Mouse (Mus musculus) stomach, embryonic 16.5 days (tissue): ENCODE data around the gene Syndig1. TPM values are rescaled to one million over a fixed set of nuclear protein-coding genes. Genes with fewer than 3 reads are reported as not detected.

Experiments used
- ATAC-seq: fragments of 200-750 bp; cut with Nextera tagmentation; 2 replicates; pipeline ENCODE4 v1.8.0; 2017; ENCODE audit warnings: moderate number of reproducible peaks, moderate TSS enrichment; ENCODE audit not compliant: insufficient read depth, low FRiP score
- H3K27ac ChIP-seq: fragments of 300-500 bp; sonication (generic); 2 replicates; pipeline ENCODE4 v1.5.1; 2014; ENCODE audit warnings: low read length
- H3K27me3 ChIP-seq: fragments of 300-500 bp; sonication (generic); 2 replicates; pipeline ENCODE4 v1.6.1; 2014; ENCODE audit warnings: low read length, control low read depth, mixed read lengths; ENCODE audit not compliant: control insufficient read depth, insufficient read depth
- H3K36me3 ChIP-seq: fragments of 300-500 bp; sonication (generic); 2 replicates; pipeline ENCODE4 v1.6.1; 2014; ENCODE audit warnings: low read length; ENCODE audit not compliant: control insufficient read depth, insufficient read depth
- H3K4me1 ChIP-seq: fragments of 300-500 bp; sonication (generic); 2 replicates; pipeline ENCODE4 v1.6.1; 2014; ENCODE audit warnings: low read length, control low read depth, mixed read lengths; ENCODE audit not compliant: control insufficient read depth, insufficient read depth
- H3K4me2 ChIP-seq: fragments of 300-500 bp; sonication (generic); 2 replicates; pipeline ENCODE4 v1.6.1; 2014; ENCODE audit warnings: low read depth, low read length, mixed read lengths
- H3K4me3 ChIP-seq: fragments of 300-500 bp; sonication (generic); replicated peaks from 2 replicates; pipeline ENCODE4 v1.5.1; 2014; ENCODE audit warnings: mild to moderate bottlenecking, low read length
- H3K9ac ChIP-seq: fragments of 300-500 bp; sonication (generic); 2 replicates; pipeline ENCODE4 v1.6.1; 2014; ENCODE audit warnings: low read length
- H3K9me3 ChIP-seq: fragments of 300-500 bp; sonication (generic); replicated peaks from 2 replicates; pipeline ENCODE4 v1.6.1; 2016; ENCODE audit warnings: low read length, control low read depth; ENCODE audit not compliant: control insufficient read depth
- WGBS: fragments of 180-500 bp; shearing (Covaris S2); extraction: QIAGEN DNeasy Blood & Tissue Kit; methylation state at CpG from one replicate; pipeline ENCODE4 v1.1.7; 2014; 5-methylcytosine and 5-hydroxymethylcytosine counted together
- polyA plus RNA-seq: library from polyadenylated mRNA; unstranded; fragments of >200 nt; fragmentation: Nextera tagmentation; extraction: Ambion mirVana; gene quantifications from 2 replicates; pipeline ENCODE4 v1.2.1, GENCODE M21; 2015

The Syndig1 gene
- polyA plus RNA-seq, 1 experiment from 2014 or later: 12.1 TPM

DNA sequence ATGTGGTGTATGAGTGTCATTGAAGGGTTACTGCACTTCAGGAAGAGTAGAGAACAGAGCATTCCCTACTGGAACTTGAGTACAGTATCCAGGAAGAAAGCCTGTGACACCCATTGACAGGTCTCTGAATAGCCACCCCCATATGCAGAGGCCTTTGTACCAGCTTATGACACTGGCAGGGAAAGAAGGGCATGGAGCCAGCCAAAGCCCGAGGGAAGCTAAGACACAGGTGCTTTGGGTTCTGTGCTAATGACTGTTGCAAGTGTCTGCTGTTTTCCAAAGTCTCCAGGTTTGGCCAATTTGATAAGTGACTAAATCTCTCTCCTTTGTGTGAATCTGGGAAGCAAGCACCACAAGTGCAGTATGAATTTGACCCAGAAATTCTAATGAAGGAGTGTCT lies 71.6 kb downstream of the Syndig1 start:
- no peak for ATAC-seq
- Histone ChIP-seq H3K9me3 (no peaks in the 10 kb centered on the region), H3K36me3 (no peaks in the 10 kb centered on the region), H3K9ac (no peak overlapping the region), H3K4me2 (no peak overlapping the region), H3K27ac (no peak overlapping the region), H3K4me1 (no peaks in the 10 kb centered on the region), H3K27me3 (no peaks in the 10 kb centered on the region), H3K4me3 (no peak overlapping the region)
- WGBS: 84% methylated on average over 1 of the region's 1 CpGs

DNA sequence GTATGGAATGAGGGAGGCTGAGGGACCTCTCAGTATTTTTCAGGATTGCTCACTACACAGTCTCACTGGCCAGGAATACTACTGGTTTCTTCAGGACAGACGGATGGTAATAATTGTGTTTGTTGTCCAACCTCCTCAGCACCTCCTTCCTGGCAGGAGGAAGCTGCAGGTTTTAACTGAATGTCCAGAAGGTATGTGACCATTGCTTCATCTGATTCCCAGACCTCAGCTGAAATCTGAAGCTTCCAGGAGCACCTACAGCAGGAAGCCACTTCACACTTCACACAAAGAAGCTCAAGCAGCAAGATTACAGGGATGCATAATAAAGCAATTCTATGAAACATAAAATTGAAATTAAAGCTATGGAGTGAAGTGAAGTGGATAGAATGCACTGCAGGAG lies 75.4 kb downstream of the Syndig1 start:
- 95% methylated on average over 1 of the region's 1 CpGs for WGBS
- Histone ChIP-seq H3K9me3 (no peaks in the 10 kb centered on the region), H3K27me3 (no peaks in the 10 kb centered on the region), H3K4me2 (no peak overlapping the region), H3K4me1 (no peaks in the 10 kb centered on the region), H3K9ac (no peak overlapping the region), H3K4me3 (no peak overlapping the region), H3K36me3 (no peaks in the 10 kb centered on the region), H3K27ac (no peak overlapping the region)
- ATAC-seq: no peak

DNA sequence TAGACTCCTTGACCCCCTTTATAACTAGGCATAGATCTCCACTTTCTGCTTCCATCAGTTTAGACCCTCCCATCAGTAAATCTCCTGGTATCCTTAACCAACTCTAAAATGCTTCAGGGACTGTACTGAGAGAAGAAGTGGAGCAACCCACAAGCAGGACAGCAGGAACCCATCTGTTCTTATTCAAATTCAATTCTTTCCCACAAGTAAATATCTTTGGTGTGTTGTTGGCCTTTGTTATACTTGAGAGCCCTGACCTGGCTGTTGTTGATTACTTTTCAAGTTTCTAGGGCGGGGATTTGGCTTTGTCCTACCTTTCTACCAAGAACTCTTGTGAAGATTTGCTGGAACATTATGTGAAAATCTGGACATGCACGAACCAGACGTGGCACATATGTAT lies 77.7 kb downstream of the Syndig1 start:
- no peaks in the 10 kb centered on the region for H3K27me3 ChIP-seq
- H3K4me1 ChIP-seq: no peaks in the 10 kb centered on the region
- WGBS: 80% methylated on average over 3 of the region's 3 CpGs
- no peak overlapping the region for H3K4me2 ChIP-seq
- ATAC-seq: no peak
- no peak overlapping the region for H3K4me3 ChIP-seq
- H3K9ac ChIP-seq: no peak overlapping the region
- H3K36me3 ChIP-seq: no peaks in the 10 kb centered on the region
- no peak overlapping the region for H3K27ac ChIP-seq
- no peaks in the 10 kb centered on the region for H3K9me3 ChIP-seq

DNA sequence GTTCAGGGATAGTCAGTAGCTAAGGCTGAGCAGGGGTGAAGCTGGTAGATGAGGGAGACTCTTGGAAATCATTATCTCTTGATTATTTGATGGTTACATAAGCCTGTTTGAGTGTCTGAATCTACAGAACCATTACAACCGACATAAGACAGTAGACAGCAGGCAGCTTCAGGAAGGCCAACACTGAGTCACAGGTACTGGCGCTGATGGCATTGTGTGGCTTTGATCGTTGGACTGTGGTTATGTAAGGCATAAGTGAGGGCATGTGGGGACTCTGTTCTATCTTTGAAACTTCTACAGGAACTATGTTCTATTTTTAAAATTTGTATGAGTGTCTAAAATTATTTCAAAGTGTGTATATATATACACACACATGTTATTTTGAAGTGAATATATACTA lies 88.2 kb downstream of the Syndig1 start:
- H3K36me3 ChIP-seq: no peaks in the 10 kb centered on the region
- no peak overlapping the region for H3K4me2 ChIP-seq
- no peaks in the 10 kb centered on the region for H3K9me3 ChIP-seq
- ATAC-seq: no peak
- no peaks in the 10 kb centered on the region for H3K27me3 ChIP-seq
- H3K4me1 ChIP-seq: no peaks in the 10 kb centered on the region
- no peak overlapping the region for H3K9ac ChIP-seq
- no peak overlapping the region for H3K27ac ChIP-seq
- H3K4me3 ChIP-seq: no peak overlapping the region
- WGBS: 82% methylated on average over 3 of the region's 3 CpGs

DNA sequence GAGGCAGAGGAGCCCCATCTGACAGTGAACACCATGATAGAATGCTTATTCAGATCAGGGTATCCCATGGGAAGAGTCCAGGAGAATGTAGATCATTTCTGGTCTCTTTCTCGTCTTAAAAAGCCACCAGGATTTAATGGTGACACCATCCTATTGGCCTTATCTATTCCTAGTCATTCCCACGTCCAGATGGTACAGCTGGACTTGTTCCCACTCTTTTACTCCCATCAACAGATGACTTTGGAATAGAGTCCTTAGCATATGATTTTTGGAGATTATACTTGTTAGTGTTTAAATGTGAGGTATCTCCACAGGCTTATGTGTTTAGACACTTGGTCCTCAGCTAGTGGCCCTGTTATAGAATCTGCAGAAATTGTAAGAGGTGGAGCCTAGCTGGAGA lies 94.5 kb downstream of the Syndig1 start:
- no peak overlapping the region for H3K27ac ChIP-seq
- no peaks in the 10 kb centered on the region for H3K36me3 ChIP-seq
- no peaks in the 10 kb centered on the region for H3K27me3 ChIP-seq
- no peak overlapping the region for H3K4me3 ChIP-seq
- no peak overlapping the region for H3K9ac ChIP-seq
- ATAC-seq: no peak
- no peaks in the 10 kb centered on the region for H3K4me1 ChIP-seq
- 65% methylated on average over 2 of the region's 2 CpGs for WGBS
- no peak overlapping the region for H3K4me2 ChIP-seq
- H3K9me3 ChIP-seq: no peaks in the 10 kb centered on the region

DNA sequence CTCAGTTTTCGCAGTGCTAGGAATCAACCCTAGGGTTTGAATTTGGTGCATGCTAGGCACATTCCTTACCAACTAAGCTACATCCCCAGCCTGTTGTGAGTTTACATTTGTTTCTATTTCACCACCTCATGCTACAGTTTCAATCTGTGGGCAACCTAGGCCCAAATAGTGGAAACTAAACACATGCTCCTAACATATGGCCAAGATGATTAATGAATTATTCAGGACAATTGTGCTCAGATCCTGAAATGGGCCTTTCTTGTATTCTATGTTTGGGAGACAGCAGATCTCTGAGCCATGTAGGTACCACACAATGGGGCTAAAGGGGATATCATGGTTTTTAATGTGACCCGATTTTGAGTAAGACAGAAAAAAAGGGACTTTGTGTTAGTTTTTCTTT lies 96.9 kb downstream of the Syndig1 start:
- Histone ChIP-seq H3K36me3 (no peaks in the 10 kb centered on the region), H3K4me3 (no peak overlapping the region), H3K9me3 (no peaks in the 10 kb centered on the region), H3K4me2 (no peak overlapping the region), H3K9ac (no peak overlapping the region), H3K4me1 (no peaks in the 10 kb centered on the region), H3K27ac (no peak overlapping the region), H3K27me3 (no peaks in the 10 kb centered on the region)
- ATAC-seq: no peak
- WGBS: 80% methylated on average over 2 of the region's 2 CpGs

DNA sequence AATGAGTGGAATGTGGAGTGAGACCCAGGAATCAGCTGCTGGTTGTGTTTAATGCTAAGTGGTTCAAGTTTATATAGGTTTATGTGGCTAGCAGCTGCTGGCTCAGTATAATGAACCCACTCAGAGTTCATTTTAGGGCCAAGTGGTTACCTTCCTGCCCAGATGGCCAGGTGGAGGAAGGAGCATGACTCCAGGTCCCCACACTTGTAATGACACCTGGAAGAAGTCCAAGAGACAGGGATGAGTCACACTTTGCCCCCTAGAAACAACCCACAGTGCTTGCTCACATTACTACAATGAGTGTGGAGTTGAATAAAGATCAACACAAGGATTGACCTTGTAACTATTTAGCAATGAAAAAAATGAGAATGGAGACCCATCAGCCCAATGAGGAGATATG lies 98.0 kb downstream of the Syndig1 start:
- Histone ChIP-seq H3K27ac (no peak overlapping the region), H3K4me1 (no peaks in the 10 kb centered on the region), H3K4me3 (no peak overlapping the region), H3K4me2 (no peak overlapping the region), H3K9me3 (no peaks in the 10 kb centered on the region), H3K36me3 (no peaks in the 10 kb centered on the region), H3K27me3 (no peaks in the 10 kb centered on the region), H3K9ac (no peak overlapping the region)
- no peak for ATAC-seq

DNA sequence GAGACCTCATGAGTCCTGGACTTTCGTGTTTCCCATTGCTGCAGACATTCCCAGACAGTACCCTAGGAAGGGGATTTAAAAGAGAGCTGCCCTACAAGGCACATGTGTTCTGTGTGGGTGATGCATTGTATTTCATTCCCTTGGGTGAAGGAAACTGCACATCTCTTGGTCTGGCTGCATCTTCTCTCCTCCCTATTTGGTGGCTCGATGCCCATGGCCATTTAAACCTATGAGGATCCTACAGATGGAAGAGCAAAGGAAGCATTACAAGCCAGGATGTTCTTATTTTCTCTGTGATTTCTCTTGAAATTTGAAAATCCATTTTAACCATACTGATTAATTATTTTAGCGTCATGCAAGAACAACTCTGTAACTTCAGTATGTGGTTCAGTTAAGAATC lies 98.5 kb downstream of the Syndig1 start:
- H3K9me3 ChIP-seq: no peaks in the 10 kb centered on the region
- no peak overlapping the region for H3K4me2 ChIP-seq
- no peaks in the 10 kb centered on the region for H3K27me3 ChIP-seq
- H3K9ac ChIP-seq: no peak overlapping the region
- 81% methylated on average over 3 of the region's 3 CpGs for WGBS
- no peak overlapping the region for H3K27ac ChIP-seq
- ATAC-seq: no peak
- no peaks in the 10 kb centered on the region for H3K36me3 ChIP-seq
- no peak overlapping the region for H3K4me3 ChIP-seq
- no peaks in the 10 kb centered on the region for H3K4me1 ChIP-seq

DNA sequence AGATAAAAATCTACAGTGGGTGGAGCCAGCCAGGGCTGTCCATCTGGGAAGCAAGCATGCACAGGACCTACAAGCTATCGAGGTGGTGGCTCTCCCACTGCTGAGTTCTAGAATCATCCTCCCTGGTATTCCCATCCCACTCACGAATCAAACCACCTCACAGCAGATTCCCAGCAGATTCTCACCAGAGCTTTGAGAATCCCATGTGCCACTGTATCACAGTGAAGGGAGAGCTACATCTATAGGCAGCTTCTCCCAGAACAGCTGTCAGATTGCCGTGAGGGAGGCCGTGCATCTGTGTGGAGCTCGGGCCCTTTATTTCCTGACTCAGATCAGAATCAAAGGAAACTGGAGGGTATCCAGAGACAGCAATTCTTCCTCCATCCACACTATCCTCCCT lies 101.0 kb downstream of the Syndig1 start:
- no peak for ATAC-seq
- no peak overlapping the region for H3K4me2 ChIP-seq
- no peaks in the 10 kb centered on the region for H3K36me3 ChIP-seq
- no peaks in the 10 kb centered on the region for H3K27me3 ChIP-seq
- H3K4me1 ChIP-seq: no peaks in the 10 kb centered on the region
- no peaks in the 10 kb centered on the region for H3K9me3 ChIP-seq
- no peak overlapping the region for H3K27ac ChIP-seq
- no peak overlapping the region for H3K4me3 ChIP-seq
- H3K9ac ChIP-seq: no peak overlapping the region
- 65% methylated on average over 5 of the region's 5 CpGs for WGBS

DNA sequence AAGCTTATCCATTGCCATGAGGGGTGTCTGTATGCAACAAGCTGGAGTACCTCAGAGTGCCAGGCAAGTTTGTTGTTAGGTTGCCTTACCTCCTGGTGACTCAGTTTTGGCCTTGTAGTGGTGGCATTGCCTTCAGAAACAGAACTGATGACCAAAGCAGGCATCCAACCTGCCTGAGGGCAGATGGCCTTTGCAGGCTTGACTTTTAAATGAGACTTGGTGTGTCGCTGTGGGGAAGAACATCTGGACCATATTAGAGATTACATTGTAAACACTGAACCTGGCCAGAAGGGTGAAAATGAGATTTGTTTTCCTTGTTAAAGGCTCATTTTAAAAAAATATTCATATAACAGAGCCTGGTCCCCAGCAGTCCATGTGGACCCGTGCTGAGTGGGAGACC lies 102.1 kb downstream of the Syndig1 start:
- Histone ChIP-seq H3K4me3 (no peak overlapping the region), H3K9ac (no peak overlapping the region), H3K9me3 (no peaks in the 10 kb centered on the region), H3K4me2 (no peak overlapping the region), H3K27me3 (no peaks in the 10 kb centered on the region), H3K27ac (no peak overlapping the region), H3K4me1 (no peaks in the 10 kb centered on the region), H3K36me3 (no peaks in the 10 kb centered on the region)
- no peak for ATAC-seq
- 61% methylated on average over 2 of the region's 2 CpGs for WGBS
